Mouse (Mus musculus) hindbrain, embryonic 11.5 days (tissue): ENCODE data around the gene Galnt10. TPM values are rescaled to one million over a fixed set of nuclear protein-coding genes. Genes with fewer than 3 reads are reported as not detected.
A peak's percentile ranks its signal among the peaks of the same experiment; 100 is the strongest.

Experiments used
- ATAC-seq: fragments of 200-750 bp; cut with Nextera tagmentation; 2 replicates; pipeline ENCODE4 v1.8.0; 2017; ENCODE audit warnings: mild to moderate bottlenecking, moderate TSS enrichment, moderate library complexity; ENCODE audit not compliant: low FRiP score
- DNase-seq: peaks from one replicate; pipeline ENCODE4 v3.0.0-alpha.2; 2015; ENCODE audit warnings: low spot score
- H3K27ac ChIP-seq: fragments of 300-500 bp; sonication (generic); 2 replicates; pipeline ENCODE4 v1.5.1; 2014; ENCODE audit warnings: mild to moderate bottlenecking, low read depth, low read length
- H3K27me3 ChIP-seq: fragments of 300-500 bp; sonication (generic); 2 replicates; pipeline ENCODE4 v1.6.1; 2014; ENCODE audit warnings: mild to moderate bottlenecking, low read length, moderate library complexity, mixed read lengths; ENCODE audit not compliant: control insufficient read depth, insufficient read depth
- H3K36me3 ChIP-seq: fragments of 300-500 bp; sonication (generic); 2 replicates; pipeline ENCODE4 v1.6.1; 2014; ENCODE audit warnings: mild to moderate bottlenecking, low read length, moderate library complexity, mixed read lengths; ENCODE audit not compliant: control insufficient read depth, insufficient read depth
- H3K4me1 ChIP-seq: fragments of 300-500 bp; sonication (generic); replicated peaks from 2 replicates; pipeline ENCODE4 v1.6.1; 2014; ENCODE audit warnings: low read length, mixed read lengths; ENCODE audit not compliant: control insufficient read depth, insufficient read depth
- H3K4me2 ChIP-seq: fragments of 300-500 bp; sonication (generic); replicated peaks from 2 replicates; pipeline ENCODE4 v1.6.1; 2014; ENCODE audit warnings: mild to moderate bottlenecking, low read depth, low read length
- H3K4me3 ChIP-seq: fragments of 300-500 bp; sonication (generic); 2 replicates; pipeline ENCODE4 v1.5.1; 2014; ENCODE audit warnings: low read depth, low read length
- H3K9ac ChIP-seq: fragments of 300-500 bp; sonication (generic); 2 replicates; pipeline ENCODE4 v1.6.1; 2014; ENCODE audit warnings: low read depth, low read length
- H3K9me3 ChIP-seq: fragments of 300-500 bp; sonication (generic); 2 replicates; pipeline ENCODE4 v1.6.1; 2016; ENCODE audit warnings: low read length; ENCODE audit not compliant: control insufficient read depth
- WGBS: fragments of 180-500 bp; shearing (Covaris S2); extraction: QIAGEN DNeasy Blood & Tissue Kit; methylation state at CpG from one replicate; pipeline ENCODE4 v1.1.7; 2014; 5-methylcytosine and 5-hydroxymethylcytosine counted together
- polyA plus RNA-seq: library from polyadenylated mRNA; unstranded; fragments of >200 nt; fragmentation: Nextera tagmentation; extraction: Ambion mirVana; gene quantifications from 2 replicates; pipeline ENCODE4 v1.2.1, GENCODE M21; 2014

Gene Galnt10
- polyA plus RNA-seq, 1 experiment from 2014 or later = 9.7 TPM

- H3K36me3 ChIP-seq = no peaks in the 10 kb centered on the region
- no peaks in the 10 kb centered on the region for H3K9me3 ChIP-seq
- H3K4me1 ChIP-seq = 0 out of 2 replicates have a peak, but pooled peaks cover 2% of the 10 kb centered on the region
- WGBS = 79% methylated on average over 3 of the region's 3 CpGs
- H3K27ac ChIP-seq = no peak overlapping the region
- no peak overlapping the region for H3K4me3 ChIP-seq
- no peak overlapping the region for H3K9ac ChIP-seq
- DNase-seq (no peak), ATAC-seq (no peak)
- no peak overlapping the region for H3K4me2 ChIP-seq
- H3K27me3 ChIP-seq = no peaks in the 10 kb centered on the region
These were observed 39.6 kb upstream of the Galnt10 start for GRCm38 (mm10) chr11:57605660-57606059.

GRCm38 (mm10) chr11:57614502-57614901 is 30.7 kb upstream of the Galnt10 start:
- Histone ChIP-seq H3K27me3 (no peaks in the 10 kb centered on the region), H3K4me2 (no peak overlapping the region), H3K27ac (no peak overlapping the region), H3K4me3 (no peak overlapping the region), H3K36me3 (no peaks in the 10 kb centered on the region), H3K9ac (no peak overlapping the region), H3K9me3 (no peaks in the 10 kb centered on the region), H3K4me1 (no peaks in the 10 kb centered on the region; the same call in 1 of the 2 replicates)
- 80% methylated on average over 9 of the region's 9 CpGs for WGBS
- no peak for ATAC-seq
- no peak for DNase-seq

- Histone ChIP-seq H3K4me2 (no peak overlapping the region), H3K9ac (no peak overlapping the region), H3K27me3 (no peaks in the 10 kb centered on the region), H3K27ac (no peak overlapping the region), H3K4me3 (no peak overlapping the region), H3K4me1 (no peaks in the 10 kb centered on the region; the same call in 1 of the 2 replicates), H3K9me3 (no peaks in the 10 kb centered on the region), H3K36me3 (no peaks in the 10 kb centered on the region)
- no peak for ATAC-seq
- 72% methylated on average over 9 of the region's 9 CpGs for WGBS
- DNase-seq = no peak
These were observed 30.0 kb upstream of the Galnt10 start for GRCm38 (mm10) chr11:57615286-57615685.

- no peaks in the 10 kb centered on the region for H3K27me3 ChIP-seq
- no peaks in the 10 kb centered on the region for H3K36me3 ChIP-seq
- no peaks in the 10 kb centered on the region; the same call in 1 of the 2 replicates for H3K4me1 ChIP-seq
- H3K4me3 ChIP-seq = no peak overlapping the region
- ATAC-seq (no peak), DNase-seq (peak; percentile 49)
- no peak overlapping the region for H3K9ac ChIP-seq
- no peaks in the 10 kb centered on the region for H3K9me3 ChIP-seq
- WGBS = 49% methylated on average over 13 of the region's 13 CpGs
- H3K27ac ChIP-seq = no peak overlapping the region
- H3K4me2 ChIP-seq = no peak overlapping the region
These were observed 29.4 kb upstream of the Galnt10 start for GRCm38 (mm10) chr11:57615871-57616270.

GRCm38 (mm10) chr11:57617526-57618264 is 27.5 kb upstream of the Galnt10 start:
- H3K9ac ChIP-seq = no peak overlapping the region
- no peaks in the 10 kb centered on the region; the same call in 1 of the 2 replicates for H3K4me1 ChIP-seq
- no peak overlapping the region for H3K4me2 ChIP-seq
- DNase-seq = no peak
- no peaks in the 10 kb centered on the region for H3K36me3 ChIP-seq
- no peak overlapping the region for H3K27ac ChIP-seq
- WGBS = 48% methylated on average over 15 of the region's 15 CpGs
- no peak overlapping the region for H3K4me3 ChIP-seq
- no peaks in the 10 kb centered on the region for H3K9me3 ChIP-seq
- no peaks in the 10 kb centered on the region for H3K27me3 ChIP-seq
- no peak for ATAC-seq

GRCm38 (mm10) chr11:57621472-57621871 is 23.8 kb upstream of the Galnt10 start:
- H3K9me3 ChIP-seq = no peaks in the 10 kb centered on the region
- H3K4me3 ChIP-seq = no peak overlapping the region
- WGBS = 90% methylated on average over 3 of the region's 3 CpGs
- H3K27me3 ChIP-seq = no peaks in the 10 kb centered on the region
- H3K36me3 ChIP-seq = no peaks in the 10 kb centered on the region
- H3K4me1 ChIP-seq = peaks cover 3% of the 10 kb centered on the region; the same call in 1 of the 2 replicates
- no peak overlapping the region for H3K4me2 ChIP-seq
- no peak overlapping the region for H3K9ac ChIP-seq
- H3K27ac ChIP-seq = no peak overlapping the region
- DNase-seq = no peak
- no peak for ATAC-seq

- Histone ChIP-seq H3K9ac (no peak overlapping the region), H3K4me1 (peaks cover 3% of the 10 kb centered on the region; the same call in 1 of the 2 replicates), H3K4me3 (no peak overlapping the region), H3K27me3 (no peaks in the 10 kb centered on the region), H3K36me3 (no peaks in the 10 kb centered on the region), H3K4me2 (no peak overlapping the region), H3K27ac (no peak overlapping the region), H3K9me3 (no peaks in the 10 kb centered on the region)
- ATAC-seq (no peak), DNase-seq (no peak)
These were observed 23.4 kb upstream of the Galnt10 start for GRCm38 (mm10) chr11:57621876-57622275.

- WGBS = 57% methylated on average over 5 of the region's 5 CpGs
- no peaks in the 10 kb centered on the region for H3K9me3 ChIP-seq
- DNase-seq = no peak
These were observed 20.8 kb upstream of the Galnt10 start for GRCm38 (mm10) chr11:57624490-57624893.

GRCm38 (mm10) chr11:57625465-57625864 is 19.8 kb upstream of the Galnt10 start:
- Histone ChIP-seq H3K4me3 (no peak overlapping the region), H3K9ac (no peak overlapping the region), H3K36me3 (no peaks in the 10 kb centered on the region), H3K4me1 (peaks cover 3% of the 10 kb centered on the region; the same call in 1 of the 2 replicates), H3K9me3 (no peaks in the 10 kb centered on the region), H3K27ac (no peak overlapping the region), H3K4me2 (no peak overlapping the region), H3K27me3 (no peaks in the 10 kb centered on the region)
- no peak for ATAC-seq
- DNase-seq = no peak

More at GRCm38 (mm10) chr11:57624490-57624893, 20.8 kb upstream of the Galnt10 start:
- H3K4me1 ChIP-seq = peaks cover 3% of the 10 kb centered on the region; the same call in 1 of the 2 replicates
- no peak overlapping the region for H3K27ac ChIP-seq
- no peak overlapping the region for H3K4me3 ChIP-seq
- H3K9ac ChIP-seq = no peak overlapping the region
- no peaks in the 10 kb centered on the region for H3K27me3 ChIP-seq
- ATAC-seq = no peak
- H3K4me2 ChIP-seq = no peak overlapping the region
- H3K36me3 ChIP-seq = no peaks in the 10 kb centered on the region
